ENCODE assay signal across 10 mouse cellular contexts in the genomic region with DNA sequence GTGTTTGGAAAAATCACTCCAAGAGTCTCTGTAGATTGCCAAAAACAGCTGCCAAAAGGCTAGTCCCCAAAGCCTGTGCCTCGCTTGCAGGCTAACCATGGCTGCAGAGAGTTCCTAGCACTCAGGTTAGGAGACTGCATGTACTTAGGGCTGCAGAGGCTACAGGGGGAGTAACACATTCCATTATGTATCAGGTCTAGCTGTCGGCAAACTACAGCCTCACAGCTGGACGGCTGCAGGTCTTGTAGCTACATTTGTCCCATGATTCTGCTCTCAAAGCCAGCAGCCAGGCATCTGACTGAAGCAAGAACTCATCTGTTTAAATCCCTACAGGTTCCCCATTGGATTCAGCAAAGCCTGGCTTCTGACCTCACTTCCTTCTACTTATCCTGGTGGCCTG. TPM values are rescaled to one million over a fixed set of nuclear protein-coding genes. Genes with fewer than 3 reads are reported as not detected.
DNase-seq lines count a peak whose midpoint lies in the region; ATAC-seq and TF ChIP-seq lines count a peak whose summit lies in the region.
"Had no signal": no experiment of that assay in that cellular context is flagged by ENCODE, and none has a peak within 500 bp of the region (broad histone marks: within the 10 kb centered on the region; RNA-seq: fewer than 3 reads in every experiment).

No protein-coding gene starts in this region.

- no peak for TF ChIP-seq POLR2A in liver, adult 2 months (IDR thresholded peaks at IDR 0.05; ENCODE audit: extremely low read depth, insufficient read depth, low read length)

- no peak overlapping the region for H3K4me3 ChIP-seq in liver, adult 2 months (ENCODE audit: insufficient read depth, low read depth, low read length)
- no peak overlapping the region for H3K4me3 ChIP-seq in embryonic facial prominence, embryonic 14.5 days (ENCODE audit: low read depth, low read length)
- no peak overlapping the region for H3K4me3 ChIP-seq in hindbrain, embryonic 16.5 days (ENCODE audit: low read length)

- H3K4me1 ChIP-seq in liver, adult 2 months (ENCODE audit: control insufficient read depth, insufficient read depth, low read length): peaks cover 63% of the 10 kb centered on the region
- peaks cover 45% of the 10 kb centered on the region for H3K4me1 ChIP-seq in embryonic facial prominence, embryonic 14.5 days (ENCODE audit: control insufficient read depth, insufficient read depth, low read length)
- H3K4me1 ChIP-seq in hindbrain, embryonic 16.5 days (ENCODE audit: control insufficient read depth, insufficient read depth, low read depth, low read length): peaks cover 47% of the 10 kb centered on the region

- no peaks in the 10 kb centered on the region; the same call in 1 of the 2 replicates for H3K36me3 ChIP-seq in liver, adult 2 months (ENCODE audit: control insufficient read depth, insufficient read depth, low read length)
- H3K36me3 ChIP-seq in embryonic facial prominence, embryonic 14.5 days (ENCODE audit: control insufficient read depth, insufficient read depth, low read length): no peaks in the 10 kb centered on the region
- H3K36me3 ChIP-seq in hindbrain, embryonic 16.5 days (ENCODE audit: control insufficient read depth, insufficient read depth, low read length): no peaks in the 10 kb centered on the region

- 22% methylated on average over 3 of the region's 3 CpGs for WGBS in liver, adult 2 months
- WGBS in embryonic facial prominence, embryonic 14.5 days: 36% methylated on average over 2 of the region's 3 CpGs
- WGBS in hindbrain, embryonic 16.5 days: 35% methylated on average over 3 of the region's 3 CpGs

- H3K4me2 ChIP-seq in embryonic facial prominence, embryonic 14.5 days (ENCODE audit: low read depth, low read length): no peak overlapping the region
- no peak overlapping the region for H3K4me2 ChIP-seq in hindbrain, embryonic 16.5 days (ENCODE audit: low read length)

- no peak for ATAC-seq in embryonic facial prominence, embryonic 14.5 days (ENCODE audit: low read depth)
- no peak for ATAC-seq in hindbrain, embryonic 16.5 days
- ATAC-seq in megakaryocyte, adult 5-6 weeks (ENCODE audit: poor library complexity, severe bottlenecking): peak; percentile 33
- ATAC-seq: activated CD4-positive, CD25-positive, alpha-beta regulatory T cell, adult 4 months had no signal

- DNase-seq in liver, adult 2 months (ENCODE audit: extremely low read depth, low read depth, low spot score): no peak
- DNase-seq in liver: no peak
- DNase-seq in embryonic facial prominence, embryonic 14.5 days (ENCODE audit: low spot score): no peak
- DNase-seq in kidney, postnatal 10 days: no peak
- DNase-seq in B cell, adult 2 months: no peak
- no peak for DNase-seq in layer of hippocampus, adult 11-12 months (ENCODE audit: low spot score)
- DNase-seq: cerebellum, adult 18-20 months had no signal

- H3K9ac ChIP-seq in liver, adult 2 months (ENCODE audit: low read depth, low read length): peak overlapping the region; percentile 38
- no peak overlapping the region for H3K9ac ChIP-seq in embryonic facial prominence, embryonic 14.5 days (ENCODE audit: low read depth, low read length)
- H3K9ac ChIP-seq in hindbrain, embryonic 16.5 days (ENCODE audit: low read depth, low read length): no peak overlapping the region

- H3K27ac ChIP-seq in liver, adult 2 months (replicated peaks; ENCODE audit: insufficient read depth, low read depth, low read length): peak overlapping the region; percentile 94
- H3K27ac ChIP-seq in embryonic facial prominence, embryonic 14.5 days (replicated peaks; ENCODE audit: low read depth, low read length): peak overlapping the region; percentile 30
- 0 out of 2 replicates have a peak overlapping the region, but pooled peaks have one; percentile 32 for H3K27ac ChIP-seq in hindbrain, embryonic 16.5 days (ENCODE audit: low read depth, low read length)

- no peaks in the 10 kb centered on the region for H3K9me3 ChIP-seq in embryonic facial prominence, embryonic 14.5 days (ENCODE audit: control insufficient read depth, low read length)
- no peaks in the 10 kb centered on the region for H3K9me3 ChIP-seq in hindbrain, embryonic 16.5 days (ENCODE audit: control insufficient read depth, low read length)

- H3K79me2 ChIP-seq in liver, adult 2 months (ENCODE audit: control insufficient read depth, insufficient read depth, low read length): peaks cover 35% of the 10 kb centered on the region

- TF ChIP-seq CTCF in liver, adult 2 months (IDR thresholded peaks at IDR 0.05; ENCODE audit: low read depth, low read length): no peak

- H3K27me3 ChIP-seq in liver, adult 2 months (ENCODE audit: control insufficient read depth, insufficient read depth, low read length): no peaks in the 10 kb centered on the region
- no peaks in the 10 kb centered on the region for H3K27me3 ChIP-seq in embryonic facial prominence, embryonic 14.5 days (replicated peaks; ENCODE audit: control insufficient read depth, insufficient read depth, low read length)
- no peaks in the 10 kb centered on the region for H3K27me3 ChIP-seq in hindbrain, embryonic 16.5 days (replicated peaks; ENCODE audit: control insufficient read depth, insufficient read depth, low read length)

RNA-seq across cellular contexts. Expression of a gene that starts 35.5 kb away (rescaled TPM):
- 43.1 and 56.9 TPM in 2 replicates for total RNA-seq in liver, adult 2 months (2014; rRNA removed)
- polyA plus RNA-seq in liver, adult 2 months (2012; rRNA removed): 85.1 and 88.2 TPM in 2 replicates
- polyA plus RNA-seq in embryonic facial prominence, embryonic 14.5 days (2014; fragmentation: Nextera tagmentation; extraction: Ambion mirVana): 23.4 and 28.9 TPM in 2 replicates
- 10.3 and 11.1 TPM in 2 replicates for polyA plus RNA-seq in hindbrain, embryonic 16.5 days (2015; fragmentation: Nextera tagmentation; extraction: Ambion mirVana)
- total RNA-seq in megakaryocyte, adult 5-6 weeks (2015): 21.0 and 24.6 TPM in 2 replicates
- 15.9 and 20.3 TPM in 2 replicates for total RNA-seq in megakaryocyte, adult 5-6 weeks (2017)

Comparison
In these comparisons a context has a peak if more than half of its experiments do, and no peak if none do; other contexts are left out.
1. H3K27ac ChIP-seq: peak in every context shown above with its lines; median percentile 94 in liver, adult 2 months; 32 in hindbrain, embryonic 16.5 days; 30 in embryonic facial prominence, embryonic 14.5 days.